In genomic region chr11:69883066-69883465, GRCm38 (mm10) we compare ENCODE assay signal across 10 mouse cellular contexts. TPM values are rescaled to one million over a fixed set of nuclear protein-coding genes. Genes with fewer than 3 reads are reported as not detected.
DNase-seq lines count a peak whose midpoint lies in the region; ATAC-seq and TF ChIP-seq lines count a peak whose summit lies in the region.
"Had no signal": no experiment of that assay in that cellular context is flagged by ENCODE, and none has a peak within 500 bp of the region (broad histone marks: within the 10 kb centered on the region; RNA-seq: fewer than 3 reads in every experiment).

No protein-coding gene starts in this region.

- WGBS in embryonic facial prominence, embryonic 10.5 days, result 63% methylated on average over 4 of the region's 4 CpGs

- H3K9me3 ChIP-seq in embryonic facial prominence, embryonic 10.5 days, result no peaks in the 10 kb centered on the region
- H3K9me3 ChIP-seq: hindbrain, embryonic 12.5 days had no signal

- peaks cover 24% of the 10 kb centered on the region for H3K27me3 ChIP-seq in embryonic facial prominence, embryonic 10.5 days (replicated peaks; ENCODE audit: low read depth, poor library complexity, severe bottlenecking)
- H3K27me3 ChIP-seq in splenic B cell, adult 2 months (ENCODE audit: control insufficient read depth, insufficient read depth, low read length, poor library complexity, severe bottlenecking), result no peaks in the 10 kb centered on the region

- no peaks in the 10 kb centered on the region for H3K36me3 ChIP-seq in embryonic facial prominence, embryonic 10.5 days (replicated peaks)
- peaks cover 26% of the 10 kb centered on the region for H3K36me3 ChIP-seq in splenic B cell, adult 2 months (ENCODE audit: control insufficient read depth, insufficient read depth, low read length, poor library complexity, severe bottlenecking)
- H3K36me3 ChIP-seq: hindbrain, embryonic 12.5 days had no signal

- peaks cover 46% of the 10 kb centered on the region for H3K4me1 ChIP-seq in embryonic facial prominence, embryonic 10.5 days

- no peak overlapping the region for H3K4me3 ChIP-seq in layer of hippocampus, adult 2 months
- H3K4me3 ChIP-seq in embryonic facial prominence, embryonic 10.5 days, result no peak overlapping the region
- H3K4me3 ChIP-seq: hindbrain, embryonic 12.5 days had no signal

- TF ChIP-seq CTCF in layer of hippocampus, adult 2 months (conservative IDR thresholded peaks at IDR 0.05), result peak; percentile 69

- DNase-seq in adrenal gland, adult (ENCODE audit: inconsistent age in 2 of 2, low spot score in 1 of 2), result peak; percentile 24 to 62
- no peak for DNase-seq in adrenal gland, postnatal 36 days
- DNase-seq in layer of hippocampus, adult 2 months (ENCODE audit: low spot score in 2 of 2), result no peak
- DNase-seq in layer of hippocampus, postnatal 10 days (ENCODE audit: low spot score in 2 of 2), result no peak
- DNase-seq in embryonic facial prominence, embryonic 10.5 days (ENCODE audit: low spot score), result peak; percentile 39
- peak; percentile 73 for DNase-seq in splenic B cell, adult 2 months (ENCODE audit: low read depth, low spot score)
- no peak for DNase-seq in layer of hippocampus, postnatal 25 days (ENCODE audit: extremely low spot score in 1 of 2, low spot score in 1 of 2)

- H3K27ac ChIP-seq in layer of hippocampus, adult 2 months, result no peak overlapping the region
- H3K27ac ChIP-seq in embryonic facial prominence, embryonic 10.5 days (replicated peaks), result no peak overlapping the region
- H3K27ac ChIP-seq: hindbrain, embryonic 12.5 days had no signal

- no peak for ATAC-seq in activated CD4-positive, CD25-positive, alpha-beta regulatory T cell, adult 4 months

RNA-seq across cellular contexts. Expression of gene Kctd11, which starts 1.9 kb away (rescaled TPM):
- total RNA-seq in adrenal gland, postnatal 36 days (2021), result 1 to 10 TPM; 4.2 to 5.4 TPM
- total RNA-seq in layer of hippocampus, adult 2 months (2021), result 1 to 10 TPM; 1.3 to 1.4 TPM
- under 1 TPM; 0.85 TPM for total RNA-seq in layer of hippocampus, postnatal 10 days (2021)
- polyA plus RNA-seq in embryonic facial prominence, embryonic 10.5 days (2016; fragmentation: Nextera tagmentation; extraction: Ambion mirVana), result 6.8 and 7.0 TPM in 2 replicates
- total RNA-seq in layer of hippocampus, postnatal 25 days (2021), result 1 to 10 TPM; 1.2 to 1.3 TPM
- under 1 TPM in 1 of 2 experiments, not detected in 1; 0.56 TPM for polyA plus RNA-seq in activated CD4-positive, CD25-positive, alpha-beta regulatory T cell, adult 4 months (2017; shearing (Covaris generic))

RNA-seq across cellular contexts. Expression of gene Tmem95, which starts 5.2 kb away (rescaled TPM):
- total RNA-seq in adrenal gland, postnatal 36 days (2021), result not detected
- not detected for total RNA-seq in layer of hippocampus, adult 2 months (2021)
- total RNA-seq in layer of hippocampus, postnatal 10 days (2021), result not detected
- polyA plus RNA-seq in embryonic facial prominence, embryonic 10.5 days (2016; fragmentation: Nextera tagmentation; extraction: Ambion mirVana), result 0.31 TPM in 1 of 2 replicates, not detected in the other
- not detected for total RNA-seq in layer of hippocampus, postnatal 25 days (2021)
- polyA plus RNA-seq in activated CD4-positive, CD25-positive, alpha-beta regulatory T cell, adult 4 months (2017; shearing (Covaris generic)), result not detected
- polyA plus RNA-seq: C2C12; hindbrain, embryonic 12.5 days had no signal

RNA-seq across cellular contexts. Expression of gene Acap1, which starts 12.3 kb away (rescaled TPM):
- total RNA-seq in adrenal gland, postnatal 36 days (2021), result under 1 TPM; 0.23 to 0.89 TPM
- not detected for total RNA-seq in layer of hippocampus, adult 2 months (2021)
- total RNA-seq in layer of hippocampus, postnatal 10 days (2021), result under 1 TPM; 0.16 to 0.21 TPM
- polyA plus RNA-seq in embryonic facial prominence, embryonic 10.5 days (2016; fragmentation: Nextera tagmentation; extraction: Ambion mirVana), result 1.3 and 1.5 TPM in 2 replicates
- total RNA-seq in layer of hippocampus, postnatal 25 days (2021), result under 1 TPM; 0.12 to 0.19 TPM
- polyA plus RNA-seq in activated CD4-positive, CD25-positive, alpha-beta regulatory T cell, adult 4 months (2017; shearing (Covaris generic)), result 100 to 1,000 TPM; 213 to 273 TPM

RNA-seq across cellular contexts. Expression of gene 2810408A11Rik, which starts 17.7 kb away (rescaled TPM):
- 1 to 10 TPM in 1 of 2 experiments, under 1 TPM in 1; 0.46 to 1.4 TPM for total RNA-seq in adrenal gland, postnatal 36 days (2021)
- total RNA-seq in layer of hippocampus, adult 2 months (2021), result 1 to 10 TPM in 1 of 2 experiments, under 1 TPM in 1; 0.64 to 1.0 TPM
- total RNA-seq in layer of hippocampus, postnatal 10 days (2021), result 1 to 10 TPM; 2.4 to 2.5 TPM
- polyA plus RNA-seq in embryonic facial prominence, embryonic 10.5 days (2016; fragmentation: Nextera tagmentation; extraction: Ambion mirVana), result 14.7 and 14.8 TPM in 2 replicates
- total RNA-seq in layer of hippocampus, postnatal 25 days (2021), result 1 to 10 TPM in 1 of 2 experiments, under 1 TPM in 1; 0.62 to 1.8 TPM
- 1 to 10 TPM; 1.1 to 1.2 TPM for polyA plus RNA-seq in activated CD4-positive, CD25-positive, alpha-beta regulatory T cell, adult 4 months (2017; shearing (Covaris generic))

RNA-seq across cellular contexts. Expression of gene Neurl4, which starts 17.8 kb away (rescaled TPM):
- total RNA-seq in adrenal gland, postnatal 36 days (2021), result 10 to 100 TPM; 42.5 to 47.5 TPM
- total RNA-seq in layer of hippocampus, adult 2 months (2021), result 100 to 1,000 TPM; 122 to 125 TPM
- total RNA-seq in layer of hippocampus, postnatal 10 days (2021), result 100 to 1,000 TPM; 127 to 146 TPM
- 10.9 and 11.1 TPM in 2 replicates for polyA plus RNA-seq in embryonic facial prominence, embryonic 10.5 days (2016; fragmentation: Nextera tagmentation; extraction: Ambion mirVana)
- 100 to 1,000 TPM; 108 to 109 TPM for total RNA-seq in layer of hippocampus, postnatal 25 days (2021)
- polyA plus RNA-seq in activated CD4-positive, CD25-positive, alpha-beta regulatory T cell, adult 4 months (2017; shearing (Covaris generic)), result 1 to 10 TPM; 7.9 to 8.0 TPM

Comparison
In these comparisons a context has a peak if more than half of its experiments do, and no peak if none do; other contexts are left out.
1. DNase-seq: peak in adrenal gland, adult (2 of 2), embryonic facial prominence, embryonic 10.5 days (single experiment) and splenic B cell, adult 2 months (single experiment); none in adrenal gland, postnatal 36 days (0 of 2), layer of hippocampus, adult 2 months (0 of 2), layer of hippocampus, postnatal 10 days (0 of 2) and layer of hippocampus, postnatal 25 days (0 of 2).